Mouse (Mus musculus) urinary bladder, postnatal 36 days (tissue): Measurements from ENCODE around the gene Shroom1.

Experiments used
- DNase-seq, 2 experiments: peaks; one replicate each; pipeline ENCODE4 v3.0.0; 2022; ENCODE audit warnings: low spot score in 2 of 2, mixed read lengths in 1 of 2

The Shroom1 gene

GRCm38 (mm10) chr11:53479171-53479782, 22.3 kb downstream of the Shroom1 start:
- DNase-seq = no peak

GRCm38 (mm10) chr11:53479783-53480301, 22.8 kb downstream of the Shroom1 start, which contains the start of the genes Gm9945 and Sowaha:
Gene Gm9945, plus strand, starts transcription at chr11:53480166.
Gene Sowaha, minus strand, starts transcription at chr11:53480274.
- peak; percentile 43 to 47 for DNase-seq

GRCm38 (mm10) chr11:53481088-53481730, 24.2 kb downstream of the Shroom1 start:
- DNase-seq = no peak

GRCm38 (mm10) chr11:53483159-53483891, 26.3 kb downstream of the Shroom1 start:
- DNase-seq = no peak

- DNase-seq = no peak
Observed at GRCm38 (mm10) chr11:53485719-53486118, 28.7 kb downstream of the Shroom1 start.

GRCm38 (mm10) chr11:53486351-53486750, 29.3 kb downstream of the Shroom1 start:
- DNase-seq = no peak

GRCm38 (mm10) chr11:53486822-53487594, 30.0 kb downstream of the Shroom1 start:
- peak; percentile 54 to 75 for DNase-seq

- no peak for DNase-seq
Observed at GRCm38 (mm10) chr11:53489007-53489406, 32.0 kb downstream of the Shroom1 start.

- DNase-seq = no peak
Observed at GRCm38 (mm10) chr11:53489421-53489820, 32.4 kb downstream of the Shroom1 start.

- no peak for DNase-seq
Observed at GRCm38 (mm10) chr11:53491954-53492401, 35.0 kb downstream of the Shroom1 start.

- DNase-seq = no peak
Observed at GRCm38 (mm10) chr11:53493243-53493955, 36.4 kb downstream of the Shroom1 start.

GRCm38 (mm10) chr11:53495417-53495816, 38.4 kb downstream of the Shroom1 start:
- DNase-seq = no peak

GRCm38 (mm10) chr11:53496946-53497345, 39.9 kb downstream of the Shroom1 start:
- DNase-seq = no peak

GRCm38 (mm10) chr11:53500569-53500968, 43.6 kb downstream of the Shroom1 start:
- peak in 1 of 2 experiments; percentile 65 for DNase-seq

- DNase-seq = no peak
Observed at GRCm38 (mm10) chr11:53502039-53502765, 45.2 kb downstream of the Shroom1 start.

- no peak for DNase-seq
Observed at GRCm38 (mm10) chr11:53503738-53504137, 46.7 kb downstream of the Shroom1 start.

- no peak for DNase-seq
Observed at GRCm38 (mm10) chr11:53504376-53504775, 47.4 kb downstream of the Shroom1 start.

GRCm38 (mm10) chr11:53505026-53505663, 48.1 kb downstream of the Shroom1 start:
- DNase-seq = no peak

- no peak for DNase-seq
Observed at GRCm38 (mm10) chr11:53507098-53507805, 50.2 kb downstream of the Shroom1 start.
